Mouse (Mus musculus) brown adipose tissue, adult 24 weeks (tissue): ENCODE data around the gene Mxd1. TPM values are rescaled to one million over a fixed set of nuclear protein-coding genes. Genes with fewer than 3 reads are reported as not detected.

Experiments
- H3K27ac ChIP-seq: fragments of 200-500 bp; replicated peaks from 2 replicates; pipeline ENCODE4 v1.5.1; 2012; ENCODE audit warnings: low read depth, mild to moderate bottlenecking, low read length
- H3K4me1 ChIP-seq: fragments of 200-500 bp; 2 replicates; pipeline ENCODE4 v1.6.1; 2012; ENCODE audit warnings: low read length, mixed read lengths; ENCODE audit not compliant: control insufficient read depth, insufficient read depth, insufficient read length
- H3K4me3 ChIP-seq: fragments of 200-500 bp; 2 replicates; pipeline ENCODE4 v1.5.1; 2012; ENCODE audit warnings: low read depth, mild to moderate bottlenecking, low read length, moderate library complexity; ENCODE audit not compliant: insufficient read depth
- polyA plus RNA-seq: library from polyadenylated mRNA; stranded (reverse); fragments of >200 nt; gene quantifications from 2 replicates; pipeline ENCODE4 v1.2.4, GENCODE M21; 2012; ENCODE audit not compliant: missing spikeins, insufficient read depth, insufficient read length

Gene Mxd1
- polyA plus RNA-seq, 1 experiment: 3.4 TPM

DNA sequence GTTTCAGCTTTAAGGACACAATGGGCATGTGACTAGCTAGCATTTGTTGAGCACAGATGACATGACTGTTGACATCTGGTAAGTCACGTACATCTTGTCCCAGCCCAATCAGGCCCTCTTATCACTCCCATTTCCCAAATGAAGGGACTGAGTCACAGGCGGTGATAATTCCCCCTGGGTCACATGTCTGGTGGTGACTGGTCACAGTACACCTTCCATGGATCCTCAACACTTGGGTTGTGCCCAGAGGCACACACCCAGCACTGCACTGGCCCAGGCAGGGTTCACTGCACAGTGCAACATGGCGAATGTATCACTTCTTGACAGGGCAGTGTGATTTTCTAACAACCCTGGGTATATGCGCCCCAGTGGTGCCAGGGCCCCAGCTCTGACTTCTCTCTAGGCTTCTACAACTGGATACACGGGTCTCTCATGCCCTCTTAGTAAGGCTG is 70.2 kb downstream of the Mxd1 start:
- H3K4me3 ChIP-seq: no peak overlapping the region
- no peak overlapping the region for H3K27ac ChIP-seq
- peaks cover 6% of the 10 kb centered on the region; the same call in 1 of the 2 replicates for H3K4me1 ChIP-seq

Other genes with a start within 250 kb of the Mxd1 start
- gene Gm44790, start 242.5 kb downstream of the Mxd1 start, polyA plus RNA-seq: not detected in 2 replicates
- gene C87436, start 230.8 kb downstream of the Mxd1 start, polyA plus RNA-seq: 10.4 and 13.6 TPM in 2 replicates
- gene Pcbp1, start 142.8 kb downstream of the Mxd1 start, polyA plus RNA-seq: 107 and 116 TPM in 2 replicates
- 0.67 and 0.96 TPM in 2 replicates for gene Asprv1, start 41.0 kb downstream of the Mxd1 start, polyA plus RNA-seq
- 113 and 121 TPM in 2 replicates for gene Snrnp27, start 15.4 kb upstream of the Mxd1 start, polyA plus RNA-seq
- gene Gmcl1, start 64.2 kb upstream of the Mxd1 start, polyA plus RNA-seq: 6.0 and 7.1 TPM in 2 replicates
- 42.5 and 51.3 TPM in 2 replicates for gene Anxa4, start 124.4 kb upstream of the Mxd1 start, polyA plus RNA-seq
- 6.9 and 13.2 TPM in 2 replicates for gene Aak1, start 180.4 kb upstream of the Mxd1 start, polyA plus RNA-seq